Mouse (Mus musculus) adrenal gland, adult (tissue): ENCODE results near the gene Prr14l.
"Not testable (repeated sequence)": the region's sequence is repeated elsewhere in the genome, so short reads cannot be mapped to it uniquely, and the experiment has no call there.

Experiments
- DNase-seq, 2 experiments: peaks; one replicate each; pipeline ENCODE4 v3.0.0; 2022 to 2023; ENCODE audit warnings: low spot score in 1 of 2; ENCODE audit not compliant: inconsistent age in 2 of 2

Gene Prr14l

DNA sequence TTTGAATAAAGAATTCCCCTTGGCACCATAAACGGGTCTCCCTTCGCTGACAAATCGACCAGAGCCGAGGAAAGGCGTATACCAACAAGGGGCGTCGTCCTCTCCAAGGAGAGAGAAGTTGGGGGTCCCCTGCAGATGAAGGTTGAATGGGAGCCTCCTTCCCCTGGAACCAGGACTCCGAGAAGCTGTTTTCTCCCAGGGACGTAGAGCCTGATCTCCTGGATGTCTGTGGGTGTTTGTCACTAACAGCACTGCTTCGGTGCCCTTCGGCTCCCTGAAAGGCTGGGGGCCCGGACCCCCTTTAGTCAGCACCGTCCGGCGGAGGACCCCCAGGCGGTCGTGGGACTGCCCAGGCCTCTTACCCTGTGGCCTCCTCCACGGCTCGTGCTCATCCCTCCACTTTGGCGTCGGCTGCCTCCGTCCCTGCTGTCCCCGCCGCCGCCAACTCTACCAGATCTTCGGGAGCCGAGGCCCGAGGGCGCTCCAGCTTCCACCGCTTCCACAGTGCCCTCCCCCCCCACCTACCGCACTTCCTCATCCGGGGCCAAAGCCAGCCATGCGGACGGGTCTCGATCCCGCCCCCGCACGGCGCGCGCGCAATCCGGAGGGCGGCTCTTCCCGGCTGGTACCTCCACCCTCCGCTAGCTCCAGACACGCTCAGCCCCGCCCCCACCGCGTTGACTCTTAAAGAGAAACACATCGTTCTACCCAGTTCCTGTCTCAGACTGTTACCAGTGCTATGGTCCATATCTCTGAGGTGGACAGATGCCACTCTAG lies at the start of gene Prr14l:
TSS of gene Prr14l (minus strand) at position 526 of the 777 bp plus-strand sequence.
- peak; percentile 99 to 100 for DNase-seq

DNA sequence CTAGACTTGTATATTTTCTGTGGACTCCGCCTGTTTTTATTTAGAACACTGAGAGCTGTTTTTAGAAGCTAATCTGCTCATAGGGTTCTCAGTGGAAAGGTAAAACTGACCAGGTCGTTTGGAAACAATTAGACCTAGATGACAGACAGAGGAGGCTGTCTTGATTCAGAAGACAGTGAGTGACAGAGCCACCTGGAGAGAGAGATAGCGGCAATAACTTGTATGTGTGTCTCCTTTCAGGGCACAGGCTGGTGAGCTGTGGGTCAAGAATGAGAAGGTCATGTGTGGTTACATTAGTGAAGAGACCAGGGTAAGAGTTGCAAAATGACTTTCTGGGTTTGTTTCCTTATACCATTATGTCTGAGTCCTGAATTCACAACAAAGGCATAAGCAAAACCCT lies 32.7 kb upstream of the Prr14l start:
- peak in 1 of 2 experiments; percentile 57 for DNase-seq

DNA sequence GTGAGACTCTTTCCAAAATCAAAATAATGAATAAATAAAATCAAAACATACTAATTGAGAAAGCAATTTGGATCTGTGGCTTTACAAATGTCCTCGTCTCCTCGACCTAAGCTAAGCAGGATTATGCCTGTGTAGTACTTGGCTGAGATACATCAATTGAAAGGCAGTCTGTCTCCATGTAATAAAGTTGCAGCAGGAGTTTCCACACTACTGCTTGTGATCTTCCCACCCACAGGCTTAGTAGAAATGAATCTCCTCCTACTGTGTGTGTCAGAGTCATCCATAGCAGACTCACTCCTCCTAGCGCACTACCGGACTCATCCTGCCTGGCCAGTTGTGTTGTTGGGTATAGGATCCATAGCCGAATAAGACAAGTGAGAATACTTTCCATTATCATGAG lies 18.3 kb upstream of the Prr14l start:
- DNase-seq = no peak

DNA sequence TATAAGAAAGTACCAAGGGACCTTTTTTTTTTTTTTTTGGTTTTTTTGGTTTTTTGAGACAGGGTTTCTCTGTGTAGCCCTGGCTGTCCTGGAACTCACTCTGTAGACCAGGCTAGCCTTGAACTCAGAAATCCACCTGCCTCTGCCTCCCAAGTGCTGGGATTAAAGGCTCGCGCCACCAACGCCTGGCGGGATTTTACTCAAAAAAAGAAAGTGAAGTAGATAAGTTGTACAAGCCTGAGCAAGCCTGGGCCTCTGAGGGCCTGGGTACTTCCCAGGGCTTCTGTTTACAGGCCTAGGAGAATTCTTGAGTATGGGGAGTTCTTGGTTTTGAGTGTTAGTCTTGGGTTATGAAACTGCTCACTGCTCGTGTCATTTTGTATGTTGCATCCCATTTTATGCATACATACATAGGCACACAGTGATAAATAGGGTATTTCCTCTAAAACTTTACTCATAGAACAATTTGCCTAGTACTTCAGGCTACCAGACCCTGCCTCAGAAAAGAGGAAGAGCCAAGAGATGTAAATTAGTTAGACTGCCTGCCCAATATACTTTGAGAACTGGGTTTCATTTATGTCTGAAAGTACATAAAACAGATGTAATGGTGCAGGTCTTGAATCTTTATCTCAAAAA lies 15.5 kb upstream of the Prr14l start:
- no peak for DNase-seq

DNA sequence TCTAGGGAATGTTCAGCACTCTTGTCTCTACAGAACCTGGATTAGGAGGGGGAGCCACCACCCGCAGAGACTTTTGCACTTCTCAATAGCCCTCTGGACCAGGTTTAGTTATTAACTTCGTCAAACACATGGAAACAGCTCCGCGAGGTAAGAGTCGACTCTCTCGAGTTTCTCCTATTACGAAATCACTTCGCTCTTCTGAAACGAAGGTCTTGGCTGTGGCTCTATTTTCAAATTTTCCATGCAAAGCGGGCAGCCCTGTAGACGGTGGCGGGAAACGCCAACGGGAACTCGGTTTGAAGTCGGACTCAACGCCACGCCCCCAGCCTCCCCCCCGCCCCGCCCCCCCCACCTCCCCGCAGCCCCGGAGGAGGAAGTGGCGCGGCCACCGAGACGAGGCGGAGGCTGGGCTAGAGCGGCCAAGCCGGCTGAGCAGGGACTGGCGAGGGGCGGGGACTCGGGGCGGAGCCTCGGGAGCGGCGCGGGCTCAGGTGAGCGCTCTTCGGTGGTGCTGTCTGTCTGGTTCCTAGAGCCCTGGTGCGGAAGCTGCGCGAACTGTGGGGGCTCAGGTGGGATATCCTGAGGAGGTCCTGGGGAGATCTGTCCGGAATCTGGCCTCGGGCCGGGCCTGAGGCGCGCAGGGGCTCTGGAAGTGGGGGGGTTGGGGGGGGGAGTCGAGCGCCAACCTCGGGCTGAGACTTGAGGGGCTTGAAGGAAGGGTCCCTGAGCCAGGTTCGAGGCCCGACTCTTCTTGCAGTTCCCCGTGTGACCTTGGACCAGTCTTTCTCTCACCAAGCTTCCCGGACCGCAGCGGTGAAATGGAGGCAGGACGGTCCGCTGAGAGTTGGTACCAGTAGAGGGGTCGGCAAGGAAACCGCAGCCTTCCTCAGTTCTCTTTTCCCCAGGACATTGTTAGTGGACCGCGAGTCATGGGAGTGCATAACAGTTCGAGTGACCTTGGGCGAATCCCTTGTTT lies 9.5 kb upstream of the Prr14l start, which contains the start of gene Depdc5:
TSS of gene Depdc5 (plus strand) at position 449 of the 976 bp plus-strand sequence.
- peak; percentile 96 for DNase-seq

DNA sequence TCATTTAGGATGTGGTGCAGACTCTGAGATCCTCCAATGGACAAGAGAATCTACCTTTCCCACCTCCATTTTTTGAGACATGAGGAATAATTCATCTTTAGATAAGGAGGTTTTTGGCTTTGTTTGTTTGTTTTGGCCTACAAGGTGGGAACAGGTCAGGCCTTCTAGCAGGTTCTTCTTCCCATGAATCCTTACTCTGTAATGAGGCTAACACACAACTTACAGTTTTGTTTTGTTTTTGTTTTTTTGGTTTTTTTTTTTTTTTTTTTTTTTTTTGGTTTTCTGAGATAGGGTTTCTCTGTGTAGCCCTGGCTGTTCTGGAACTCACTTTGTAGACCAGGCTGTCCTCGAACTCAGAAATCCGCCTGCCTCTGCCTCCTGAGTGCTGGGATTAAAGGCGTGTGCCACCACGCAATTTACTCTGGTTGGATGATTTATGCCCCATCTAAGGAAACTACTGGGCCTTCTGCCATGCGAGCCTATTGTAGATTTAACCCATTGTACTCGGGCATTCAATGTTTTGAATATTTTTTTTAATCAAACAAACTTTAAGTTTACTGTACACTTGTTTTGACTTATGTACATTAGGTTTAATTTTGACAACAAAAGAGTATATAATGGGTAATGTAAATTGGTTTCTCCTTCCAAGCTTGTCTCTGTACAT lies 8.5 kb upstream of the Prr14l start:
- peak in 1 of 2 experiments; percentile 64 for DNase-seq

DNA sequence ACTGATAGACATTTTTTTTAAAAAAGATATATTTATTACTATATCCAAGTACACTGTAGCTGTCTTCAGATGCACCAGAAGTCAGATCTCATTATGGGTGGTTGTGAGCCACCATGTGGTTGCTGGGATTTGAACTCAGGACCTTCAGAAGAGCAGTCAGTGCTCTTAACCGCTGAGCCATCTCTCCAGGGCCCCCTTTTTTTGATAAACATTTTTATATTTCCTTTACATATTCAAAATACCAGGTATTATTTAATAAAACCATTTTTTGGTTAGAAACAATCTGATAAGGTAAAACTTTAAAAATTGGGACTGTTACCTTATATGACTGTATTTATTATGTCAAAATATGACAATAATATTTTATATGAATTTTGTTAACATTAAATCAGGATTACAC lies 7.0 kb upstream of the Prr14l start:
- no peak for DNase-seq

DNA sequence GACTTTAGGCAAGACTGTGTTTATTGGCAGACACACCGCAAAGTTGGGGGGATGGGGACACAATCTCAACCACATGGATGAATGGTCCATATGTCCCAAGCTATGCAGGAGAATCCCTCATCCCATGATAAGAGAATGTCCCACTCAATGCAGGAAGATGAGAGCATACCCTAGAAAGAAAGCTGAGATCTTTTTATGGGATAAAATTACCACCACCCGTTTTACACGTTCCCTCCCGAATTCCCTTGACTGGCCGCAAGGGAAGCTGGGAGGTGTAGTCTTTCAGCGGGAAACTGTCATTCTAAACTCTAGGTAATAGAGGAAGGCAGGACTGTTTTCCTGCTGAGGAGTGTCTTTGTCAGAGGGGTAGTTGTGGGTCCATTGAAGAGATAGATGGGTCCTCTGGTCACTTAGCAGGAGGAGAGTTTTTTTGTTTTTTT lies 3.7 kb upstream of the Prr14l start:
- peak; percentile 49 to 86 for DNase-seq

DNA sequence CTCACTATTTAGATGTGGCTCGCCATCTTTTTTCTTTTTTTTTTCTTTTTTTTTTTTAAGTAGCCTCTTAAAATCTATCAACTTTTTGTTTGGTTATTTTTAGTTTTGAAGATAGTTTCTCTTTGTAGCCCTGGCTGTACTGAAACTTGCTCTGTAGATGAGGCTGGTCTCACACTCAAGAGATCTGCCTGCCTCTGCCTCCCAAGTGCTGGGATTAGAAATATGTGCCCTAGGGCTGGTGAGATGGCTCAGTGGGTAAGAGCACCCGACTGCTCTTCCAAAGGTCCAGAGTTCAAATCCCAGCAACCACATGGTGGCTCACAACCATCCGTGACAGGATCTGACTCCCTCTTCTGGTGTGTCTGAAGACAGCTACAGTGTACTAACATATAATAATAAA lies 1.2 kb upstream of the Prr14l start:
- DNase-seq = not testable (repeated sequence)

DNA sequence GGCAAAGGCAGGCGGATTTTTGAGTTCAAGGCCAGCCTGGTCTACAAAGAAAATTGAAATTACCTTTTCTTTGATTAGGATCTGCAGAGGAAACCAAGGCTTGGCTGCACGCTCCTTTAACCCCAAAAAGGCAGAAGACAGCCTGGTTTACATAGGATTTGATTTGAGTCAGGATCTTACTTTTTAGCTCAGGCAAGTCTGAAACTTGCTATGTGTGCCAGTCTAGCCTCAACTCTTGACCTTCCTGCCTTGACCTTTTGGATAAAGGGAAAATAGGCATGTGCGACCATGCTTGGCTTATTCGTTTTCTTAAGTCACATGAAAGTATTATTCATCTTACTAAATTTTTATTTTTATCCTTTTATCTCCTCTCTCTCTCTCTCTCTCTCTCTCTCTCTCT lies 762 bp upstream of the Prr14l start:
- no peak for DNase-seq

DNA sequence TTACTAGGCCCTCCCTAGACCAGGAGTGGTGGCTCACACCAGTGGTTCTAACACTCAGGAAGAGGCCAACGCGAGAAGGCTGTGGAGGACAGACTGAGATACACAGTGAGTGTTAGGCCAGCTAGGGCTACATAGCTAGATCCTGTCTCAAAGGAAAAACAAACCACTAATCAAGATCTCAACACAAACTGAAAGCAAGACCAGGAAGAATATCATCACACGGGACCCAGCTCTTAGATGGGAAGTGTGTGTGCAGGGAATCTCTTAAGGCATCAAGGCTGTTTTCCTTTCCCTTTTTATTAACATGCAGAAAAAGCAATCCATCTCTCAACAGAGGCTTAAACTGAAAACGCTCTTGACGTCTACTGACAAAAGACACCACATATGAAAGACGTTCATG lies 2.0 kb downstream of the Prr14l start:
- DNase-seq = peak in 1 of 2 experiments; percentile 56

DNA sequence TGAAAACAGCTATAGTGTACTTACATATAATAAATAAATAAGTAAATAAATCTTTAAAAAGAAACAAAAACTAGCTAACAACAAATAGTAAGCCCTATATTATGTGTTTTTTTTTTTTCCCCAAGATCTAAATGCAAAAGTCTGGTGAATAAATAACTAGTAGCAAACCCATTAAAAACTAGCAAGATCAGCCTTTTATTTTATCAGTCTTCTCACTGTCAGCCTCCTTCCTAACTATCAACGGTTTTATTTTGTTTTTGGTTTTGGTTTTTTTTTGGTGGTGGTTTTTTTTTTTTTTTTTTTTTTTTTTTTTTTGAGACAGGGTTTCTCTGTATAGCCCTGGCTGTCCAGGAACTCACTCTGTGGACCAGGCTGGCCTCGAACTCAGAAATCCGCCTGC lies 4.5 kb downstream of the Prr14l start:
- not testable (repeated sequence) for DNase-seq

DNA sequence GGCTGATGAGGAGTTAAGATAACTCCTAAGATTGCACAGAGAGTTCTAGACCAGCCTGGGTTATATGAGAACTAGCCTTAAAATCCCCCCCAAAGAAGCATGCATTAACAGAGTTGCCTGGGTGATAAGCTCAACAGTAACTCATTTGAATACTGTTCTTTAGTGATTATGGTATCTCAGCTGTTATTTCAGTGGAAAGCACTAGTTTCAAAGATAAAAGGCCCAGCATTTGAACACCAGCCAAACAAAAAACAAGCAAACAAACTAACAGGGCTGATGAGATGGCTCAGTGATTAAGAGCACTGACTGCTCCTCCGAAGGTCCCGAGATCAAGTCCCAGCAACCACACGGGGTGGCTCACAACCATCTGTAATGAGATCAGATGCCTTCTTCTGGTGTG lies 4.9 kb downstream of the Prr14l start:
- DNase-seq = no peak

DNA sequence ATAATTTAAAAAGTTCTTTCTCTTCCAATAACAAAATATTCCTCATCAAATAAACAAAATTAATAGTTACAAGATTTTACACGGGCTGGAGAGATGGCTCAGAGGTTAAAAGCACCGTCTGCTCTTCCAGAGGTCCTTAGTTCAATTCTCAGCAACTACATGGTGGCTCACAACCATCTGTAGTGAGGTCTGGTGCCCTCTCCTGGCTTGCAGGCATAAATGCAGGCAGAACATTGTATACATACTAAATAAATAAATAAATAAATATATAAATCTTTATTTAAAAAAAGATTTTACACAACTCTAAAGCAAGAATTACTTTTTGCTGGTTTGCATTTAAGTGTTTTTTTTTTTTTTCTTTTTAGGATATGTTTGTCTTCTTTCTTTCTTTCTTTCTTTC lies 14.0 kb downstream of the Prr14l start:
- no peak for DNase-seq

DNA sequence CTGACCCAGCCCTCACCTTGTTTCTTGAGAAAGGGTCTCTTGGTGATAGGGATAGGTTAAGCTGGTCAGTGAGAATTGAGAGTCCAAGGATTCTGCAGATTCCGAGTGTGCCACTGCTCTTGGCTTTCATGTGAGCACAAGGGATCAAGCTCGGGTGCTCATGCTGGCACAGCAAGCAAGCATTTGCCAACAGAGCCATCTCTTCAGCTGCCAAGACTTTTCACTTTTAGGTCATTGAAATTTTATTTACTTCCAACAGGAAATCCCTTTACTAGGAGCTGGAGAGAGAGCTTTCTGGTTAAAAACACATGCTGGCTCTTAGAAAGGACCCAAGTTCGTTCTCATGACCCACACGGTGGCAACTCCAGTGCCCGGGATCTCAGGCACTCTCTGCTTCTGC lies 17.1 kb downstream of the Prr14l start:
- no peak for DNase-seq

DNA sequence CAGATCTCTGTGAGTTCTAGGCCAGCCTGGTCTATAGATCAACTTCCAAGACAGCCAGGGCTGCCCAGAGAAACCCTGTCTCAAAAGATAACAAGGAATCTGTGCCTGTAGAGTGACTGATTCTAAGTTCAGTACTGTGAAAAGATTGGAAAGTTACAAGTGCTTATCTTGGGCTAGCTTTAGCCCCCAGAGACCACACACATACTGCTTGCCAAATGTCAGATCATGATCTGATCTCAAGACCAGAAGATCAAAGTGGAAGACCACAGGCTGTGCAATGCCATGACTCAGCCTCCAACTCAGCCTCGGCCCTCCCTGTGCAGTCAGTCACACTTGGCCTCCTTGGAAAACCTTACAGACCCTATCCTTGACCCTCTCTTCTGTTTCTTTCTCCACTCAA lies 19.6 kb downstream of the Prr14l start:
- peak; percentile 41 to 77 for DNase-seq

DNA sequence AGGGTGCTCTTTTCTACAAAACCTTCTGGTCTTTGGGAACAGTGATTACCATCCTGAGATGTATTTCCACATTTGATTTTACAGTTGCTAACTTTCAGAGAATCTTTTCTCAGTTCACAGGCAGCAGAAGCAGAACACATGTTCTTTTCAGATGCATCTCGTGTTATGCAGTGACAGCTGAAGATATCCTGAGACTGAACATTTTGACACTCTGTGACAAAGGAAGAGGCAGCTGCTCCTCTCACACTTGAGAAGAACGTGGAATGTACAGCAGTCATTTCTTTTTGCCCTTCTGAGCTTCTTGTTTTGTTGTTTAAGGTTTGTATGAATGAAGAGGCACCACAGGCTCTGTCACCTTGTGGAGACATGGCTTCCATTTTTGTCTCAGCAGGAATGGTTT lies 24.0 kb downstream of the Prr14l start:
- DNase-seq = no peak

DNA sequence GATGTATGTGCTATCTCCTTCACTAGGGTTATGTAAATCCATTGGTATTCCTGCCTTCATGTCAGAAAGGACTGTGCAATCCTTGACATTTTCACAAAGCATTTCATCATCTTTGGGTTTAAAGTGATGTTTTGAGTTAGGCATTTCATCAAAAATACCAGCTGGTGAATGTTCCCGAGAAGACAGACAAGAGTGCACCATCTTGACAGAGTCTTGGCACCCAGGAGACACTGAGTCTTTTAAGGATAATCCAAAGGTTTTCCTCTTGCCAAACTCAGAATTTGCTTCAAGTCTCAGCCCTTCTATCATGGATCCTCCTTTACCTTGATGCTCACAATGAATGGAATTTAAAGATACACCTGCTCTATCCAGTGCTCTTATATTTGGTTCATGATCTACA lies 25.3 kb downstream of the Prr14l start:
- DNase-seq = not testable (repeated sequence)

DNA sequence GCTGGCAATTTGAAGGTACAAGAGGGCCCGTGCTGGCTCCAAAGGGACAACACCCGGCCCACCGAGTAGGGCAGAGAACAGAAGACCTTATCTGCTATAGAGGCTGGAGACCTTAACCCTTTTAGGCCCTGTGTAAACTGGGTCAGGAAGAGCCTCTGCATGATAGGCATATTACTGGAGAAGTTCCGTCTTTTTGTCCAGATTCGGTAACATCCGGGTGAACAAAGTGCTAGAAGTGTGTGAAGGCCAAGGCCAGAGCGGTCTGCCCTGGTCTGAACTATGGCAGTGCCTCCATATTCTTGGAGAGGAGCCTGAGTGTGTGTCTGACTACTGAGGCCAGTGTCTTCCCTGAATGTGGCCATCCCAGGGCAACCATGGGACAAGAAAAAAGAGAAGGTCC lies 27.0 kb downstream of the Prr14l start, which contains the start of gene Gm20671:
TSS of gene Gm20671 (minus strand) at position 101 of the 400 bp plus-strand sequence.
- peak; percentile 37 to 74 for DNase-seq

DNA sequence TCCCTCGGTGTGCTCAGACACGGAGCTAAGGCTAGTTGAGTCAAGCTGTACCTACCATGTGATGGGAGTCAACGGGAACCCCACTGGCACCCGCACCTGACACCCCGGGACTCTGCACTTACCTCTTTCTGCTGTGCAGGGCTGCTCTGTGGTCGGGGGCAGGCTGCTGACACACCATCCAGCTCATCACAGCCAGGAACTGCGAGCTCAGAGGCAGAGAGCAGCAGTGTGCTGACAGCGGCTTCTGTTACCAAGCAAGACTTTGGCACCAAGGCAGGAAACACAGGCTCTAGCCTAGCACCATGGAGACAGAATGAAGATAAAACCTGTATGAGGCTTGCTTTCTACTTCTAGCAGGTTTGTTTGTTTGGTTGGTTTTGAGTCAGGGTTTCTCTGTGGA lies 33.6 kb downstream of the Prr14l start:
- DNase-seq = no peak

DNA sequence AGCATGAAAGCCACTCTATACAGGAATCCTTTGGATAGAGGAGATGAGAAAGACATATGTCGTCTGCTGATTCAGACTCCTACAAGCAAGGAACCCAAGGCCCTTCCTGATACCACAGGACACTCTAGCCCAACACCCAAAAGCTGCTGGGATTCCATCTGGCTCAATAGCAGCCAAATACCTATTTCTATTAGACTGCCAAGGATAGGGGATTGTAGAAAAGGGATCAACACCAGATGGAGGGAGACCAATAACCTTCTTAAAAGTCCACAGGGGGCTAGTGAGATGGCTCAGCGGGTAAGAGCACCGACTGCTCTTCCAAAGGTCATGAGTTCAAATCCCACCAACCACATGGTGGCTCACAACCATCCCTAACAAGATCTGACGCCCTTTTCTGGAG lies 38.7 kb downstream of the Prr14l start:
- DNase-seq = no peak
